Mouse (Mus musculus) CD4-positive helper T cell, adult 2 months (primary cell): ENCODE measurements around the gene Tmprss6.

Experiments used
- DNase-seq: peaks from one replicate; pipeline ENCODE4 v3.0.0-alpha.2; 2012; ENCODE audit warnings: low read depth, missing footprints, low spot score

Tmprss6 gene

DNA sequence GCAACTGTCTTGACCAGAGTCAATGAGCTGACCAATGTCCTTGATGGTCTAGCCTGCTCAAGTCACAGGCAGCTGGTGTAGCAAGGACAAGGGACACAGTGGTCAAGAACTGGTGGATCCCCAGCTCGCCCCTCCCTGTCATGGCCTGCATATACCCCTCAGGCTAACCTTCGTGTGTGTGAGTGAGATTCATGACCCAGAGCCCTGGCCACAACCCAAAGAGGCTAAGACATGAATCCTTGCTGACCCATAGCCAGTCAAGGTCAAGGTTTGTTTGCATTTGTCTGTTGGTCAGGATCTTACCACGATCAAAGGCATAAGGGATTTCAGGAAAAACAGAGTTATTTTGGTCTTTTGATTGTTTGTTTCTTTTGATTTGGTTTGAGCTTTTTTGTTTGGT, 14.1 kb upstream of the Tmprss6 start:
- DNase-seq = no peak

GRCm38 (mm10) chr15:78481448-78482000, 13.1 kb upstream of the Tmprss6 start:
- peak; percentile 22 for DNase-seq

DNA sequence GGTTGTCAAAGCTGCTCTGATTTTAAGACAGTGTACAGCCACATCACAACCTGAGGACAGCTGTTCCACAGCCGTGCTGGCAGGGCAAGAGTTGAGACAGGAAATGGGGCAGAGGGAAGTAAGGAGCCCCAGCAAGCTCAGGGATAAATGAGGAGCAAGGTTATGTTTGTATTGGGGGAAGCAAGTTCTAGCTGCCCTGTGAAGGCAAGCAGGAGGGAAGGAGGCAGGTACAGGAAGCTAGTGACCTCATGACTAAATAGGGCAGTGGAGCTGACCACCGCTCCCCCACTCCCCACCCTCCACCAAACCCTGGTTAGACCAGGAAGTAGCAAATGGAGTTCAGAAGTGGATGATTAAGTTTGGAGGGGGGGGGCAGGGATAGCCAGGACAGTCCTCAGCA, 12.6 kb upstream of the Tmprss6 start:
- no peak for DNase-seq

DNA sequence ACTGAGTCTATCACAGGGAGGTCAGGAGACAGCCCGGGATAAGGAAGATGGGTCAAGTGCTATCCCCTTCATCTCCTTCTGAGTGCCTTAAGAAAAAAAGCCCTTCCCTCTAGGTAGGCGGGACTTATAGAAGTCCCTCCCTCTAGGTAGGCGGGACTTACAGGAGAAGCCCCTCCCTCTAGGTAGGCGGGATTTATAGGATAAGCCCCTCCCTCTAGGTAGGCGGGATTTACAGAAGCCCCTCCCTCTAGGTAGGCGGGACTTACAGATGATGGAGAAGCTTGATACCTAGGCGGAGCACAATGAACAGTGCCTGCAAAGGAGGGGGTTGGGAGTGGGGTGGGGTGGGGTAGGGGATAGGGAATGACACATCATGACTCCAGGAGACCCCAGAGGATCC, 11.7 kb upstream of the Tmprss6 start:
- peak; percentile 63 for DNase-seq

GRCm38 (mm10) chr15:78479470-78479869, 11.0 kb upstream of the Tmprss6 start:
- peak; percentile 44 for DNase-seq

- no peak for DNase-seq
These were observed 9.6 kb upstream of the Tmprss6 start for GRCm38 (mm10) chr15:78478073-78478472.

DNA sequence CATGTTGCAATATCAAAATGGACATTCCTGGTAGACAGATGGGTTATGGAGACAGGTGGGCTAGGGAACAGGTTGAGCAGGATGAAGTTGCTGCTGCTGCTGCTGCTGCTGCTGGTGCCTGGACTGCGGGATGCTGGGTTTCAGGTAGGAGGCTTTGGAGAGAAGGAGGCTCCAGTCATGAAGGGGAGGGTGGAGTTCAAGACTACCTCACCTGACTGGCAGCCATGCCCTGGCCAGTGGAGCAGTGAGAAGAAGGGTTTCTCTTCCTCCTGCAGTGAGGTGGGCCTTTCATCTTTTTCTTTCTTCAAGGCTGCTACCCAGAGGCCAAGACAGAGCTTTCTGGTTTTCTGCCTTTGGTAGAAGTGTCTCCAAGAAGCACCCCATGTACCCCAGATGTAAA, 8.4 kb upstream of the Tmprss6 start:
- DNase-seq = peak; percentile 28

DNA sequence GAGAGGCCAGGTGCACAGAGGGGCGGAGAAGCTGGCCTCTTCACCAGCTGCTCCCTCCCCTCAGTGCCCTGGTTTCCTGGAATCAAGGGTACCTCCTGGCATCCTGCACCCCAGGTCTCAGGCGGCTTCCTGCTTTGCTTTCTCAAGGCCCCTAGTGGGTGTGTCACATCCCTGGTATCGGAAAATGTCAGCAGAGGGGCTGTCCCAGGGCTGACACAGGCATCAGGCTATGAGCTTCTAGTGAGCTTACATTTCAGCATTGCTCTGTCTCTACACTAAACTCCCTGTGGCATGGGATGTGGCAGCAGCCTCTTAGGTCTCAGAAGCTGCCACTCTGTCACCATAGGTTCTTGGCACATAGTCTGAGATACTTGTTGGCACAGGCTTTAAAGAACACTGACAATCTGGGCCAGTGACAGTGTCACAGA, 7.2 kb upstream of the Tmprss6 start:
- DNase-seq = peak; percentile 88

DNA sequence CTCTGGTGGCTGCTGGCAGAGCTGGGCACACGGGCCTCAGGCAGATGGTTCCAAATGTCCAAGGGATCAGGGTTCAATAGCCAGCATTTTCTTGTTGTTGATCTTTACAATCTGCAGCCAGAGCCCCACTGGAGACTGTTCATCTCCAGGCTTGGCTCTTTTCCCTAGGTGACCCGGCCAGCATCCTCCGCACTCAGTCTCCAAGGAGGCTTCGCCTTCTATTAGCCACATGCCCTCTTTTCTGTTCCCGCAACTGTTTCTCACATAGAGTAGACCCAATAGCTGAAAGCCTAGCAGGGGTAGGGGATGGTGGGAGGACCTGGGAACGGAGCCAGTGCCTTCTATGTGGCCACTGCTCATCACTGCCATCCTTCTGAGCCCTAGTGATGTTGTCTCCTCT, 5.0 kb upstream of the Tmprss6 start:
- DNase-seq = no peak

GRCm38 (mm10) chr15:78471902-78472301, 3.5 kb upstream of the Tmprss6 start:
- no peak for DNase-seq

DNA sequence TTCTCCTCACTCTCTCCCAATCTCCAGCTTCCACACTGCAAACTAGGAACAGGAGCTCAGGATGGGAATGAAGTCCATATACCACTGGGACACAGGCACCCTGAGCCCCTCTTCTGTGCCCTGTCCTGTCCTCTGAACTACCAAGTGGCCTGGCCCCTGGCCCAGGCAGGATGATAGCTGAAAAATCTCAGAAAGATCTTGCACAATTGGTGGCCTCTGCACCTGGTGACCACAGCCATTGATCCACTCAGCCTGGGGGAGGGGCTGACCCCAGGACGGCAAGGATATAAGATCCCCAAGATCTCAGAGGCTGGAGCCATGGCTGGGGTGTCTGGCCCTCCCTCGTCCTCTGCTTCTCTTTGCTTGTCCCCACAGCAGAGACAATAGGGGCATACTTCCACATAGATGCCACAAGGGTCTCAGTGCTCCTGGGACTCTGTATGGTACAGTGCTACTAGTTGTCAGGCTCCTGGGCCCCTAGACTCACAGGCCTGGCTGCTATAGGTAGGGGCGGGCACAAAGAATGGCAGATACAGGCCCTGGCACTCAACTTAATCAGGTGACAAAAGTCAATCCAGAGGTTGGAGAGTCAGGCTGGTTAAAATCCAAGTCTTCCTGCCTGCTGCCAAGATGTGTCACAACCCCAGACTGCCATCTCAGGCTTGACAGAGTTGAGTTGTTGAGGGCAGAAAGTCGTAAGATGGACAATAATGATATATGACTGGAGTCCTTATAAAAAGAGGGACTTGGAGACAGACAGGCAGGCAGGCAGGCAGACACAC, 2.3 kb upstream of the Tmprss6 start:
- no peak for DNase-seq

- no peak for DNase-seq
These were observed 864 bp downstream of the Tmprss6 start for GRCm38 (mm10) chr15:78467570-78467969.

DNA sequence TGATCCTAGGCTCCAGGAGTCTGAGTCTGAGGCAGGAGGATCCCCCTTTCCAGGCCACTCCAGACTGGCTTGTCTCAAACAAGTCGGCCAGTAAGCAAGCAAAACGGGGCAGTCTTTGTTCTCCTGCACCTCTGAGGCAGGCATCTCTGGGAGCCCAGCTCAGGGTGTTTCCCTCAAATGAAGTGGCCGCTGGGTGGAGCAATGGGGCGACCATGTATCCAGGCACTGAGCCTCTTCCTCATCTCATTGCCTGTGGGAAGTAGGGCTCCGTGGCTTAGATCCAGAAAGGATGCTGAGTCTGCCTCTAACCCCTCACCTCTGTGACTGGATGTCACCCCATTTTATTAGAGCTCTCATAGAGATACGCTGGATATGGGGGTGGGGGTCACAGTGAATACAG, 1.6 kb downstream of the Tmprss6 start:
- no peak for DNase-seq

- DNase-seq = peak; percentile 61
These were observed 5.5 kb downstream of the Tmprss6 start for GRCm38 (mm10) chr15:78462981-78463380.

DNA sequence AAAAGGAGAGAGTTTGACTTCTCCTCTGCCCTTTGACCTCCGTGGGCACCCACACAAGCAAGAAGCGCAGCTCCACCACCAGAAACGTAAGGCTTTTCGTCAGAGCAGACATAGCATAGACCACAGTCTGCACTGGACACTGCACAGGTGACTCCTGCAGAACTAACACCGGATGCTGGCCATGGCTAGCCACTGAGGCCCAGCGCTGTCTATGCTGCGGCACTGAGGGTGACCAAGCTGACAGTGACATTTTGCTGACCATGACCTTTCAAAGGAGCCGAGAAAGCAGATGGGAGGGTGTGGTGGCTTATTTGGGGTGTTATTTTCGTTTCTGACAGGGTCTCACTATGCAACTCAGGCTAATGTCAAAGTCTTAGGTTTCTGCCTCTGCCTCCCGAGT, 11.2 kb downstream of the Tmprss6 start:
- DNase-seq = no peak

GRCm38 (mm10) chr15:78456051-78456450, 12.4 kb downstream of the Tmprss6 start:
- no peak for DNase-seq

- DNase-seq = no peak
These were observed 13.3 kb downstream of the Tmprss6 start for GRCm38 (mm10) chr15:78455168-78455567.

DNA sequence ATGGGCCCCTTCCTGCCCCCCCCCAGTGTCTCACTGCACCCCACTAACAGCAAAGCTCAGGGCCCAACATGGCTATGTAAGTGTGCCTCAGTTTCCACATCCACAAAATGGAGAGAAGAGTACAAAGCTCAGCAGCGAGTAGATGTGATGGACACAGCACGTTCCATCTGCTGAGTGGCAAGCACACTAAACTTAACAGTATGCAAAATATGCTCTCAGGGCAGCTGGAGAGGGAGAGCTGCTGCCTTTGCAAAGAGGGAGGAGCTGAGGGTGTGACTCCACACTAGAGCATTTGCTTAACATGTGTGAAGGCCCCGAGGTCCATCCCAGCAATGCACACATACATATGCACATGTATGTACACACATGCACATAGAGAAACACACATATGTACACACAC, 15.5 kb downstream of the Tmprss6 start:
- DNase-seq = no peak

DNA sequence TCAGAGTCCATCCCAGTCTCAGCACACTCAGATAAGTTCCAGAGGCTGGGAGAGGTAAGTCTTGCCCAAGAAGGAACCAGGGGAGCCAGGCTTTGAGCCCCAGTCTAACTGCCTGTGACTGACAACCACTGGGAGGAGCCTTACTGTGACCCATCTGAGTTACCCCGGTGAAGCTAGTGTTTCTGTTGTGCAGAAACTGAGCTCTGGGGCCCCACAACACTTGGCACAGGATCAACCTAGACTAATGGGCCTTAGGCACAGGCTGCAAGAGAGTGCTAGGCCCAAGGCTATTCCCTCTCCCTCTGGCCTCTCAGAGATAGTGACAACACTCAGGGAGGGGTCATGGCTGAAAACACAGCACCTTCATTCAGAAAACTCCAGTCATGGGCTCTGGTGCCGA, 17.2 kb downstream of the Tmprss6 start:
- no peak for DNase-seq

GRCm38 (mm10) chr15:78450419-78450768, 18.0 kb downstream of the Tmprss6 start:
- DNase-seq = no peak

GRCm38 (mm10) chr15:78449694-78450418, 18.6 kb downstream of the Tmprss6 start:
- DNase-seq = peak; percentile 92

DNA sequence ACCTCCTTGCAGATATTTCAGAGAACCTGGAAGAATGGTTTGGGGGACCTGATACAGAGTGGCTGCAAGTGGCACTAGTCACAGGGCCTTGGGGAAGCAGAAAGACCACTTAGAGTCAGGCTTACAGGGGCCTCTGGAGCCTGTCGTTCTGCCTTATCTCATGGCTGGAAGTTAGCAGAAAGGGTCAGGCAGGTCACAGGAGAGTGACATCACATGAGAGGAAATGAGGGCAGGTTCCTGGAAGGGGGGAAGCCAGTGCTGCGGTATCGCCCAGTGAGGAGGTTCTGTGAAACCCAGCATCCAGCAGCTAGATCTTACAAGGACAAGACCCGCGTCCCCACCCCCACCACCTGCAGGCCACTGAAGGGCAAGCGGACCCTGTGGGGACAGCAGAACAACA, 19.3 kb downstream of the Tmprss6 start:
- DNase-seq = peak; percentile 75
